Mouse (Mus musculus): ENCODE measurements at regions not wholly inside any gene's neighbourhood (a gene's known extent, or its start where the extent isn't known, plus 50 kb on each side); places are given as distances from the start of the nearest gene placed in this dataset.

GRCm38 (mm10) chr13:64007688-64008087 lies 81.3 kb downstream of the Hsd17b3 start:
- ATAC-seq (ENCODE audit: low FRiP score), result no peak
- DNase-seq (ENCODE audit: low spot score), result peak; percentile 42
- 78% methylated on average over 2 of the region's 2 CpGs for WGBS
- Histone ChIP-seq H3K36me3 (ENCODE audit: insufficient read depth, low read length) (no peaks in the 10 kb centered on the region), H3K9ac (replicated peaks; ENCODE audit: low read length, poor library complexity, severe bottlenecking) (no peak overlapping the region), H3K27me3 (ENCODE audit: insufficient read depth, low read length) (no peaks in the 10 kb centered on the region), H3K4me3 (ENCODE audit: low read depth, low read length) (no peak overlapping the region), H3K27ac (ENCODE audit: low read depth, low read length) (no peak overlapping the region), H3K9me3 (ENCODE audit: low read length) (no peaks in the 10 kb centered on the region), H3K4me1 (ENCODE audit: insufficient read depth, low read length) (no peaks in the 10 kb centered on the region), H3K4me2 (ENCODE audit: low read depth, low read length, poor library complexity, severe bottlenecking) (no peak overlapping the region)
- peak; percentile 66 for TF ChIP-seq CTCF (IDR thresholded peaks at IDR 0.05)

- Histone ChIP-seq H3K4me3 (ENCODE audit: low read depth, low read length) (no peak overlapping the region), H3K4me1 (ENCODE audit: insufficient read depth, low read length) (no peaks in the 10 kb centered on the region), H3K36me3 (ENCODE audit: insufficient read depth, low read length) (no peaks in the 10 kb centered on the region), H3K9ac (replicated peaks; ENCODE audit: low read length, poor library complexity, severe bottlenecking) (no peak overlapping the region), H3K27me3 (ENCODE audit: insufficient read depth, low read length) (no peaks in the 10 kb centered on the region), H3K9me3 (ENCODE audit: low read length) (no peaks in the 10 kb centered on the region), H3K27ac (ENCODE audit: low read depth, low read length) (no peak overlapping the region), H3K4me2 (ENCODE audit: low read depth, low read length, poor library complexity, severe bottlenecking) (no peak overlapping the region)
- 7% methylated on average over 6 of the region's 6 CpGs for WGBS
- peak; percentile 60; the same call in 1 of the 2 replicates for ATAC-seq (ENCODE audit: low FRiP score)
- TF ChIP-seq CTCF (IDR thresholded peaks at IDR 0.05), result no peak
- DNase-seq (ENCODE audit: low spot score), result peak; percentile 66
Observed at GRCm38 (mm10) chr13:64002945-64003459, 86.0 kb downstream of the Hsd17b3 start.

GRCm38 (mm10) chr13:64000303-64000702 lies 88.7 kb downstream of the Hsd17b3 start:
- Histone ChIP-seq H3K9ac (replicated peaks; ENCODE audit: low read length, poor library complexity, severe bottlenecking) (no peak overlapping the region), H3K4me2 (ENCODE audit: low read depth, low read length, poor library complexity, severe bottlenecking) (no peak overlapping the region), H3K9me3 (ENCODE audit: low read length) (no peaks in the 10 kb centered on the region), H3K27me3 (ENCODE audit: insufficient read depth, low read length) (no peaks in the 10 kb centered on the region), H3K4me1 (ENCODE audit: insufficient read depth, low read length) (no peaks in the 10 kb centered on the region), H3K27ac (ENCODE audit: low read depth, low read length) (no peak overlapping the region), H3K36me3 (ENCODE audit: insufficient read depth, low read length) (no peaks in the 10 kb centered on the region), H3K4me3 (ENCODE audit: low read depth, low read length) (no peak overlapping the region)
- ATAC-seq (ENCODE audit: low FRiP score) (no peak), DNase-seq (ENCODE audit: low spot score) (no peak)
- 86% methylated on average over 6 of the region's 6 CpGs for WGBS
- no peak for TF ChIP-seq CTCF (IDR thresholded peaks at IDR 0.05)

- H3K9ac ChIP-seq (replicated peaks; ENCODE audit: low read length, poor library complexity, severe bottlenecking), result no peak overlapping the region
- no peak for TF ChIP-seq CTCF (IDR thresholded peaks at IDR 0.05)
- no peaks in the 10 kb centered on the region for H3K27me3 ChIP-seq (ENCODE audit: insufficient read depth, low read length)
- H3K9me3 ChIP-seq (ENCODE audit: low read length), result no peaks in the 10 kb centered on the region
- ATAC-seq (ENCODE audit: low FRiP score) (no peak), DNase-seq (ENCODE audit: low spot score) (no peak)
- no peak overlapping the region for H3K27ac ChIP-seq (ENCODE audit: low read depth, low read length)
- WGBS, result 54% methylated on average over 10 of the region's 10 CpGs
- no peak overlapping the region for H3K4me3 ChIP-seq (ENCODE audit: low read depth, low read length)
- no peaks in the 10 kb centered on the region for H3K36me3 ChIP-seq (ENCODE audit: insufficient read depth, low read length)
- H3K4me2 ChIP-seq (ENCODE audit: low read depth, low read length, poor library complexity, severe bottlenecking), result no peak overlapping the region
- H3K4me1 ChIP-seq (ENCODE audit: insufficient read depth, low read length), result no peaks in the 10 kb centered on the region
Observed at GRCm38 (mm10) chr13:63998647-63999046, 90.4 kb downstream of the Hsd17b3 start.

- no peak overlapping the region for H3K4me2 ChIP-seq (ENCODE audit: low read depth, low read length, poor library complexity, severe bottlenecking)
- DNase-seq (ENCODE audit: low spot score) (no peak), ATAC-seq (ENCODE audit: low FRiP score) (no peak)
- H3K9me3 ChIP-seq (ENCODE audit: low read length), result no peaks in the 10 kb centered on the region
- no peak overlapping the region for H3K9ac ChIP-seq (replicated peaks; ENCODE audit: low read length, poor library complexity, severe bottlenecking)
- no peak for TF ChIP-seq CTCF (IDR thresholded peaks at IDR 0.05)
- no peaks in the 10 kb centered on the region for H3K4me1 ChIP-seq (ENCODE audit: insufficient read depth, low read length)
- H3K27me3 ChIP-seq (ENCODE audit: insufficient read depth, low read length), result no peaks in the 10 kb centered on the region
- no peak overlapping the region for H3K27ac ChIP-seq (ENCODE audit: low read depth, low read length)
- no peaks in the 10 kb centered on the region for H3K36me3 ChIP-seq (ENCODE audit: insufficient read depth, low read length)
- no peak overlapping the region for H3K4me3 ChIP-seq (ENCODE audit: low read depth, low read length)
- WGBS, result 83% methylated on average over 12 of the region's 12 CpGs
Observed at GRCm38 (mm10) chr13:63993857-63994477, 95.1 kb downstream of the Hsd17b3 start.

- no peak for TF ChIP-seq CTCF (IDR thresholded peaks at IDR 0.05)
- 68% methylated on average over 1 of the region's 1 CpGs for WGBS
- no peaks in the 10 kb centered on the region for H3K4me1 ChIP-seq (ENCODE audit: insufficient read depth, low read length)
- H3K27me3 ChIP-seq (ENCODE audit: insufficient read depth, low read length), result no peaks in the 10 kb centered on the region
- H3K36me3 ChIP-seq (ENCODE audit: insufficient read depth, low read length), result no peaks in the 10 kb centered on the region
- no peaks in the 10 kb centered on the region for H3K9me3 ChIP-seq (ENCODE audit: low read length)
- H3K27ac ChIP-seq (ENCODE audit: low read depth, low read length), result no peak overlapping the region
- DNase-seq (ENCODE audit: low spot score), result no peak
- H3K4me3 ChIP-seq (ENCODE audit: low read depth, low read length), result no peak overlapping the region
- no peak overlapping the region for H3K9ac ChIP-seq (replicated peaks; ENCODE audit: low read length, poor library complexity, severe bottlenecking)
- ATAC-seq (ENCODE audit: low FRiP score), result no peak
- no peak overlapping the region for H3K4me2 ChIP-seq (ENCODE audit: low read depth, low read length, poor library complexity, severe bottlenecking)
Observed at GRCm38 (mm10) chr13:63992989-63993388, 96.0 kb downstream of the Hsd17b3 start.
